Mouse (Mus musculus) midbrain, embryonic 16.5 days (tissue): Measurements from ENCODE around the gene Zfp536. TPM values are rescaled to one million over a fixed set of nuclear protein-coding genes. Genes with fewer than 3 reads are reported as not detected.
A peak's percentile ranks its signal among the peaks of the same experiment; 100 is the strongest.

Experiments
- ATAC-seq: fragments of 200-750 bp; cut with Nextera tagmentation; 2 replicates; pipeline ENCODE4 v1.8.0; 2017; ENCODE audit warnings: moderate TSS enrichment
- H3K27ac ChIP-seq: fragments of 300-500 bp; sonication (generic); 2 replicates; pipeline ENCODE4 v1.5.1; 2014; ENCODE audit warnings: mild to moderate bottlenecking, low read length, mixed read lengths
- H3K27me3 ChIP-seq: fragments of 300-500 bp; sonication (generic); 2 replicates; pipeline ENCODE4 v1.6.1; 2014; ENCODE audit warnings: low read depth, low read length, mixed read lengths; ENCODE audit not compliant: control insufficient read depth, insufficient read depth
- H3K36me3 ChIP-seq: fragments of 300-500 bp; sonication (generic); 2 replicates; pipeline ENCODE4 v1.6.1; 2014; ENCODE audit warnings: mild to moderate bottlenecking, low read length, moderate library complexity, mixed read lengths; ENCODE audit not compliant: control insufficient read depth, insufficient read depth
- H3K4me1 ChIP-seq: fragments of 300-500 bp; sonication (generic); 2 replicates; pipeline ENCODE4 v1.6.1; 2014; ENCODE audit warnings: mild to moderate bottlenecking, low read length, mixed read lengths; ENCODE audit not compliant: control insufficient read depth, insufficient read depth
- H3K4me2 ChIP-seq: fragments of 300-500 bp; sonication (generic); 2 replicates; pipeline ENCODE4 v1.6.1; 2014; ENCODE audit warnings: mild to moderate bottlenecking, low read length, mixed read lengths
- H3K4me3 ChIP-seq: fragments of 300-500 bp; sonication (generic); 2 replicates; pipeline ENCODE4 v1.5.1; 2014; ENCODE audit warnings: low read depth, mild to moderate bottlenecking, low read length, moderate library complexity, mixed read lengths
- H3K9ac ChIP-seq: fragments of 300-500 bp; sonication (generic); 2 replicates; pipeline ENCODE4 v1.6.1; 2014; ENCODE audit warnings: low read depth, low read length, mixed read lengths
- H3K9me3 ChIP-seq: fragments of 300-500 bp; sonication (generic); replicated peaks from 2 replicates; pipeline ENCODE4 v1.6.1; 2014; ENCODE audit warnings: mild to moderate bottlenecking, low read length, mixed read lengths; ENCODE audit not compliant: control insufficient read depth, poor library complexity, severe bottlenecking
- WGBS: fragments of 180-500 bp; shearing (Covaris S2); extraction: QIAGEN DNeasy Blood & Tissue Kit; methylation state at CpG from one replicate; pipeline ENCODE4 v1.1.7; 2014; 5-methylcytosine and 5-hydroxymethylcytosine counted together
- polyA plus RNA-seq: library from polyadenylated mRNA; unstranded; fragments of >200 nt; fragmentation: Nextera tagmentation; extraction: Ambion mirVana; gene quantifications from 2 replicates; pipeline ENCODE4 v1.2.1, GENCODE M21; 2015

Gene Zfp536
- polyA plus RNA-seq, 1 experiment from 2014 or later: 24.4 TPM

- no peaks in the 10 kb centered on the region for H3K36me3 ChIP-seq
- H3K4me2 ChIP-seq: peak overlapping the region; percentile 27
- H3K4me1 ChIP-seq: peaks cover 16% of the 10 kb centered on the region
- no peak for ATAC-seq
- WGBS: 58% methylated on average over 11 of the region's 11 CpGs
- H3K4me3 ChIP-seq: no peak overlapping the region
- H3K27me3 ChIP-seq: no peaks in the 10 kb centered on the region
- no peaks in the 10 kb centered on the region for H3K9me3 ChIP-seq
- peak overlapping the region; percentile 67 for H3K27ac ChIP-seq
- no peak overlapping the region for H3K9ac ChIP-seq
Measured at GRCm38 (mm10) chr7:37505096-37505495, 268.3 kb downstream of the Zfp536 start.

- no peaks in the 10 kb centered on the region for H3K9me3 ChIP-seq
- H3K9ac ChIP-seq: no peak overlapping the region
- H3K4me1 ChIP-seq: 0 out of 2 replicates have a peak, but pooled peaks cover 3% of the 10 kb centered on the region
- 0 out of 2 replicates have a peak, but pooled peaks have one; percentile 25 for ATAC-seq
- 69% methylated on average over 5 of the region's 5 CpGs for WGBS
- H3K36me3 ChIP-seq: no peaks in the 10 kb centered on the region
- no peaks in the 10 kb centered on the region for H3K27me3 ChIP-seq
- no peak overlapping the region for H3K27ac ChIP-seq
- no peak overlapping the region for H3K4me2 ChIP-seq
- H3K4me3 ChIP-seq: no peak overlapping the region
Measured at GRCm38 (mm10) chr7:37498881-37499280, 274.6 kb downstream of the Zfp536 start.

- ATAC-seq: no peak
- H3K27me3 ChIP-seq: no peaks in the 10 kb centered on the region
- no peak overlapping the region for H3K4me3 ChIP-seq
- 54% methylated on average over 9 of the region's 9 CpGs for WGBS
- H3K4me1 ChIP-seq: no peaks in the 10 kb centered on the region
- no peak overlapping the region for H3K27ac ChIP-seq
- no peaks in the 10 kb centered on the region for H3K36me3 ChIP-seq
- no peaks in the 10 kb centered on the region for H3K9me3 ChIP-seq
- no peak overlapping the region for H3K4me2 ChIP-seq
- H3K9ac ChIP-seq: no peak overlapping the region
Measured at GRCm38 (mm10) chr7:37496491-37496890, 276.9 kb downstream of the Zfp536 start.

- H3K4me2 ChIP-seq: no peak overlapping the region
- WGBS: 65% methylated on average over 5 of the region's 5 CpGs
- H3K4me1 ChIP-seq: no peaks in the 10 kb centered on the region
- H3K9me3 ChIP-seq: no peaks in the 10 kb centered on the region
- no peak overlapping the region for H3K27ac ChIP-seq
- no peaks in the 10 kb centered on the region for H3K36me3 ChIP-seq
- H3K27me3 ChIP-seq: no peaks in the 10 kb centered on the region
- no peak overlapping the region for H3K4me3 ChIP-seq
- no peak for ATAC-seq
- no peak overlapping the region for H3K9ac ChIP-seq
Measured at GRCm38 (mm10) chr7:37490312-37490711, 283.1 kb downstream of the Zfp536 start.

GRCm38 (mm10) chr7:37484946-37485345 is 288.5 kb downstream of the Zfp536 start:
- Histone ChIP-seq H3K9ac (no peak overlapping the region), H3K4me1 (no peaks in the 10 kb centered on the region), H3K9me3 (no peaks in the 10 kb centered on the region), H3K36me3 (no peaks in the 10 kb centered on the region), H3K27me3 (no peaks in the 10 kb centered on the region), H3K4me3 (no peak overlapping the region), H3K4me2 (no peak overlapping the region), H3K27ac (no peak overlapping the region)
- WGBS: 82% methylated on average over 3 of the region's 3 CpGs
- no peak for ATAC-seq

GRCm38 (mm10) chr7:37482564-37482963 is 290.9 kb downstream of the Zfp536 start:
- Histone ChIP-seq H3K4me1 (no peaks in the 10 kb centered on the region), H3K9ac (no peak overlapping the region), H3K27me3 (no peaks in the 10 kb centered on the region), H3K9me3 (no peaks in the 10 kb centered on the region), H3K4me3 (no peak overlapping the region), H3K36me3 (no peaks in the 10 kb centered on the region; the same call in 1 of the 2 replicates), H3K4me2 (no peak overlapping the region), H3K27ac (no peak overlapping the region)
- ATAC-seq: no peak
- WGBS: 79% methylated on average over 4 of the region's 4 CpGs

- Histone ChIP-seq H3K9ac (no peak overlapping the region), H3K4me1 (no peaks in the 10 kb centered on the region), H3K36me3 (no peaks in the 10 kb centered on the region; the same call in 1 of the 2 replicates), H3K4me2 (no peak overlapping the region), H3K4me3 (no peak overlapping the region), H3K27ac (no peak overlapping the region), H3K27me3 (no peaks in the 10 kb centered on the region), H3K9me3 (no peaks in the 10 kb centered on the region)
- no peak for ATAC-seq
- 82% methylated on average over 6 of the region's 6 CpGs for WGBS
Measured at GRCm38 (mm10) chr7:37481165-37481564, 292.3 kb downstream of the Zfp536 start.

- ATAC-seq: no peak
- Histone ChIP-seq H3K4me3 (no peak overlapping the region), H3K9me3 (no peaks in the 10 kb centered on the region), H3K9ac (no peak overlapping the region), H3K4me2 (no peak overlapping the region), H3K36me3 (no peaks in the 10 kb centered on the region; the same call in 1 of the 2 replicates), H3K4me1 (no peaks in the 10 kb centered on the region), H3K27ac (no peak overlapping the region), H3K27me3 (no peaks in the 10 kb centered on the region)
- WGBS: 69% methylated on average over 5 of the region's 5 CpGs
Measured at GRCm38 (mm10) chr7:37477309-37477708, 296.1 kb downstream of the Zfp536 start.

- no peak overlapping the region for H3K9ac ChIP-seq
- no peak for ATAC-seq
- H3K27me3 ChIP-seq: no peaks in the 10 kb centered on the region
- H3K27ac ChIP-seq: no peak overlapping the region
- WGBS: 71% methylated on average over 2 of the region's 2 CpGs
- H3K4me2 ChIP-seq: no peak overlapping the region
- H3K36me3 ChIP-seq: no peaks in the 10 kb centered on the region; the same call in 1 of the 2 replicates
- no peaks in the 10 kb centered on the region for H3K4me1 ChIP-seq
- H3K9me3 ChIP-seq: no peaks in the 10 kb centered on the region
- H3K4me3 ChIP-seq: no peak overlapping the region
Measured at GRCm38 (mm10) chr7:37475485-37475884, 298.0 kb downstream of the Zfp536 start.
